Mouse (Mus musculus): Measurements from ENCODE around the gene Kcnh4. TPM values are rescaled to one million over a fixed set of nuclear protein-coding genes. Genes with fewer than 3 reads are reported as not detected.

Gene Kcnh4
- not detected for polyA plus RNA-seq (2014; fragmentation: Illumina TruSeq; extraction: RNeasy Lipid Tissue Mini Kit (QIAGEN cat#74804); ENCODE audit: low read depth, low replicate concordance)

GRCm38 (mm10) chr11:100759611-100760233 lies at the start of gene Kcnh4:
TSS of gene Kcnh4 (minus strand) at chr11:100759942.

GRCm38 (mm10) chr11:100770646-100771408 lies 11.1 kb upstream of the Kcnh4 start, which contains the start of gene Ghdc:
TSS of gene Ghdc (minus strand) at chr11:100770957.

GRCm38 (mm10) chr11:100762831-100763230 lies 3.1 kb upstream of the Kcnh4 start, which contains the start of gene Hcrt:
TSS of gene Hcrt (minus strand) at chr11:100762931.

GRCm38 (mm10) chr11:100738066-100738604 lies 21.6 kb downstream of the Kcnh4 start, which contains the start of gene Rab5c:
TSS of gene Rab5c (minus strand) at chr11:100738215.

GRCm38 (mm10) chr11:100713735-100714533 lies 45.8 kb downstream of the Kcnh4 start, which contains the start of gene Hspb9:
TSS of gene Hspb9 (plus strand) at chr11:100713850.

GRCm38 (mm10) chr11:100711783-100712615 lies 47.7 kb downstream of the Kcnh4 start, which contains the start of gene Kat2a:
TSS of gene Kat2a (minus strand) at chr11:100712465.

GRCm38 (mm10) chr11:100703851-100704531 lies 55.8 kb downstream of the Kcnh4 start, which contains the start of gene Dhx58:
TSS of gene Dhx58 (minus strand) at chr11:100704271.

GRCm38 (mm10) chr11:100692164-100692616 lies 67.6 kb downstream of the Kcnh4 start, which contains the start of gene Zfp385c:
TSS of gene Zfp385c (minus strand) at chr11:100692455.

Other genes starting within 250 kb of the Kcnh4 start
- gene Acly, start 231.9 kb downstream of the Kcnh4 start, polyA plus RNA-seq (2014; fragmentation: Illumina TruSeq; extraction: RNeasy Lipid Tissue Mini Kit (QIAGEN cat#74804); ENCODE audit: low read depth, low replicate concordance) = 16.8 TPM
- 67.7 TPM for gene Ttc25, start 214.3 kb downstream of the Kcnh4 start, polyA plus RNA-seq (2014; fragmentation: Illumina TruSeq; extraction: RNeasy Lipid Tissue Mini Kit (QIAGEN cat#74804); ENCODE audit: low read depth, low replicate concordance)
- gene Cnp, start 185.0 kb downstream of the Kcnh4 start, polyA plus RNA-seq (2014; fragmentation: Illumina TruSeq; extraction: RNeasy Lipid Tissue Mini Kit (QIAGEN cat#74804); ENCODE audit: low read depth, low replicate concordance) = 1.2 TPM
- gene Nkiras2, start 140.7 kb downstream of the Kcnh4 start, polyA plus RNA-seq (2014; fragmentation: Illumina TruSeq; extraction: RNeasy Lipid Tissue Mini Kit (QIAGEN cat#74804); ENCODE audit: low read depth, low replicate concordance) = 13.0 TPM
- gene Dnajc7, start 139.8 kb downstream of the Kcnh4 start, polyA plus RNA-seq (2014; fragmentation: Illumina TruSeq; extraction: RNeasy Lipid Tissue Mini Kit (QIAGEN cat#74804); ENCODE audit: low read depth, low replicate concordance) = 259 TPM
- 0.11 TPM for gene Zfp385c, start 67.5 kb downstream of the Kcnh4 start, polyA plus RNA-seq (2014; fragmentation: Illumina TruSeq; extraction: RNeasy Lipid Tissue Mini Kit (QIAGEN cat#74804); ENCODE audit: low read depth, low replicate concordance)
- 6.3 TPM for gene Dhx58, start 55.7 kb downstream of the Kcnh4 start, polyA plus RNA-seq (2014; fragmentation: Illumina TruSeq; extraction: RNeasy Lipid Tissue Mini Kit (QIAGEN cat#74804); ENCODE audit: low read depth, low replicate concordance)
- 2.8 TPM for gene Kat2a, start 47.5 kb downstream of the Kcnh4 start, polyA plus RNA-seq (2014; fragmentation: Illumina TruSeq; extraction: RNeasy Lipid Tissue Mini Kit (QIAGEN cat#74804); ENCODE audit: low read depth, low replicate concordance)
- 93.0 TPM for gene Hspb9, start 46.1 kb downstream of the Kcnh4 start, polyA plus RNA-seq (2014; fragmentation: Illumina TruSeq; extraction: RNeasy Lipid Tissue Mini Kit (QIAGEN cat#74804); ENCODE audit: low read depth, low replicate concordance)
- 10.5 TPM for gene Rab5c, start 21.7 kb downstream of the Kcnh4 start, polyA plus RNA-seq (2014; fragmentation: Illumina TruSeq; extraction: RNeasy Lipid Tissue Mini Kit (QIAGEN cat#74804); ENCODE audit: low read depth, low replicate concordance)
- gene Hcrt, start 3.0 kb upstream of the Kcnh4 start, polyA plus RNA-seq (2014; fragmentation: Illumina TruSeq; extraction: RNeasy Lipid Tissue Mini Kit (QIAGEN cat#74804); ENCODE audit: low read depth, low replicate concordance) = not detected
- gene Ghdc, start 11.0 kb upstream of the Kcnh4 start, polyA plus RNA-seq (2014; fragmentation: Illumina TruSeq; extraction: RNeasy Lipid Tissue Mini Kit (QIAGEN cat#74804); ENCODE audit: low read depth, low replicate concordance) = 0.18 TPM
- gene Stat5b, start 90.8 kb upstream of the Kcnh4 start, polyA plus RNA-seq (2014; fragmentation: Illumina TruSeq; extraction: RNeasy Lipid Tissue Mini Kit (QIAGEN cat#74804); ENCODE audit: low read depth, low replicate concordance) = 0.42 TPM
- 0.85 TPM for gene Stat5a, start 99.4 kb upstream of the Kcnh4 start, polyA plus RNA-seq (2014; fragmentation: Illumina TruSeq; extraction: RNeasy Lipid Tissue Mini Kit (QIAGEN cat#74804); ENCODE audit: low read depth, low replicate concordance)
- 10.7 TPM for gene Stat3, start 179.6 kb upstream of the Kcnh4 start, polyA plus RNA-seq (2014; fragmentation: Illumina TruSeq; extraction: RNeasy Lipid Tissue Mini Kit (QIAGEN cat#74804); ENCODE audit: low read depth, low replicate concordance)
- gene Cavin1, start 210.9 kb upstream of the Kcnh4 start, polyA plus RNA-seq (2014; fragmentation: Illumina TruSeq; extraction: RNeasy Lipid Tissue Mini Kit (QIAGEN cat#74804); ENCODE audit: low read depth, low replicate concordance) = 5.4 TPM
- gene Atp6v0a1, start 249.5 kb upstream of the Kcnh4 start, polyA plus RNA-seq (2014; fragmentation: Illumina TruSeq; extraction: RNeasy Lipid Tissue Mini Kit (QIAGEN cat#74804); ENCODE audit: low read depth, low replicate concordance) = 31.0 TPM

Data from testis, adult 10 weeks (tissue).